Mouse (Mus musculus) hematopoietic stem cell, adult 5-6 weeks (primary cell): ENCODE data around the gene Flad1. TPM values are rescaled to one million over a fixed set of nuclear protein-coding genes. Genes with fewer than 3 reads are reported as not detected.
A peak's percentile ranks its signal among the peaks of the same experiment; 100 is the strongest.
"Not testable (repeated sequence)": the region's sequence is repeated elsewhere in the genome, so short reads cannot be mapped to it uniquely, and the experiment has no call there.

Source experiments
- ATAC-seq, 2 experiments: fragments of 125-278 bp in 1 of 2; replicated peaks in 1 of 2; 2 replicates each; pipeline ENCODE4 v1.8.0; 2016 to 2017; ENCODE audit warnings: inconsistent platforms in 2 of 2, mild to moderate bottlenecking in 2 of 2, moderate number of reproducible peaks in 2 of 2, low read depth in 1 of 2, moderate TSS enrichment in 1 of 2; ENCODE audit not compliant: low FRiP score in 2 of 2, poor library complexity in 2 of 2, severe bottlenecking in 2 of 2, insufficient read depth in 1 of 2, low TSS enrichment in 1 of 2
- total RNA-seq: library from RNA; stranded (forward); fragments of 172-1452, 232-1000 nt; gene quantifications from 2 replicates; pipeline ENCODE4 v1.2.3, GENCODE M21; 2017

Gene Flad1
- total RNA-seq, 1 experiment from 2014 or later = 18.2 TPM

- no peak for ATAC-seq
These were observed 20.9 kb upstream of the Flad1 start for GRCm38 (mm10) chr3:89432606-89433005.

- ATAC-seq = peak; percentile 93 to 96
These were observed 18.8 kb upstream of the Flad1 start, which contains the start of gene Pygo2 for GRCm38 (mm10) chr3:89430171-89431159. TSS of gene Pygo2 (plus strand) at chr3:89430214.

GRCm38 (mm10) chr3:89429021-89429420, 17.4 kb upstream of the Flad1 start:
- not testable (repeated sequence) for ATAC-seq

- ATAC-seq = no peak
These were observed 14.2 kb upstream of the Flad1 start for GRCm38 (mm10) chr3:89425876-89426275.

- no peak for ATAC-seq
These were observed 13.5 kb upstream of the Flad1 start for GRCm38 (mm10) chr3:89425141-89425525.

- no peak for ATAC-seq
These were observed 12.9 kb upstream of the Flad1 start for GRCm38 (mm10) chr3:89424416-89425140.

- ATAC-seq = no peak
These were observed 11.0 kb upstream of the Flad1 start for GRCm38 (mm10) chr3:89422556-89423205.

- no peak for ATAC-seq
These were observed 10.3 kb upstream of the Flad1 start for GRCm38 (mm10) chr3:89421810-89422473.

- ATAC-seq = peak; percentile 21 to 29; a peak in 2 of 4 replicates
These were observed 9.5 kb upstream of the Flad1 start for GRCm38 (mm10) chr3:89421002-89421774.

- ATAC-seq = no peak
These were observed 8.8 kb upstream of the Flad1 start for GRCm38 (mm10) chr3:89420421-89420820.

GRCm38 (mm10) chr3:89419981-89420380, 8.3 kb upstream of the Flad1 start:
- ATAC-seq = no peak

GRCm38 (mm10) chr3:89419571-89419970, 7.9 kb upstream of the Flad1 start:
- no peak for ATAC-seq

- no peak for ATAC-seq
These were observed 7.2 kb upstream of the Flad1 start for GRCm38 (mm10) chr3:89418861-89419250.

- peak; percentile 90 to 95 for ATAC-seq
These were observed 6.6 kb upstream of the Flad1 start, which contains the start of the genes Cks1b and Shc1 for GRCm38 (mm10) chr3:89418170-89418860. TSS of gene Cks1b (minus strand) at chr3:89418383. TSS of gene Shc1 (plus strand) at chr3:89418443.

GRCm38 (mm10) chr3:89417840-89418169, 6.1 kb upstream of the Flad1 start:
- 0 out of 4 replicates have a peak, but pooled peaks have one; percentile 1 to 3 for ATAC-seq

- ATAC-seq = no peak
These were observed 5.5 kb upstream of the Flad1 start for GRCm38 (mm10) chr3:89417131-89417530.
